Mouse (Mus musculus) kidney, adult 2 months (tissue): ENCODE data around the gene Adamts3.

Source experiments
- CTCF ChIP-seq: fragments of 200-500 bp; conservative IDR thresholded peaks from 2 replicates; pipeline ENCODE4 v1.5.1; 2011; ENCODE audit warnings: low read depth, mild to moderate bottlenecking, control low read depth, low read length, moderate library complexity, mixed read lengths; ENCODE audit not compliant: insufficient read depth, insufficient read length
- POLR2A ChIP-seq: fragments of 200-500 bp; IDR thresholded peaks from one replicate; pipeline ENCODE4 v1.6.1; 2011; ENCODE audit warnings: low read depth, low read length, control low read depth

GRCm38 (mm10) chr5:89800181-89800816 lies 82.8 kb downstream of the Adamts3 start:
- TF ChIP-seq CTCF: no peak
- no peak for TF ChIP-seq POLR2A
